Mouse (Mus musculus): Measurements from ENCODE around the gene Snupn. TPM values are rescaled to one million over a fixed set of nuclear protein-coding genes. Genes with fewer than 3 reads are reported as not detected.

Gene Snupn
- total RNA-seq, 2 experiments from 2014 or later: 13.5 to 16.3 TPM

DNA sequence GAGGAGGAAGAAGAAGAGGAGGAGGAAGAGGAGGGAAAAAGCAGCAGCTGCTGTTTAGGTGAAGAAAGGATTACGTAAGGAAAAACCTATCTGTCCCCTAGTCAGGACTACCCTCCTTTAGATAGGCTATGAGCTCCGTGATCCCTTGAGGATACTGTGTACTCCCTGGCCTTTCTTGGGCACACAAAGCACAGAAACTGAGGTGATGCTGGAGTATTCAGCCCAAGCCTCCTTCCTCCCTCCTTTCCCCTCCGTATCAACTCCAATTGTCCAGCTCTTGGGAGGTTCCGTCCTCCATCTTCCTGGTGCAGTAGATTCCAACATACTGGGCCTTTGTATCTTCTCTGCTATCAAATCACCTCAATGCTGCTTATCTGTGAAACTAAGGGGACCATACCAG, 27.9 kb upstream of the Snupn start:
- DNase-seq (ENCODE audit: extremely low spot score in 1 of 2, low spot score in 2 of 2): no peak
- intact Hi-C loops (cut with DNase I): no loop called here
- no peak overlapping the region for H3K4me3 ChIP-seq
- H3K27ac ChIP-seq: no peak overlapping the region
- TF ChIP-seq CTCF (IDR thresholded peaks at IDR 0.05): no peak

GRCm38 (mm10) chr9:56923841-56924650, 26.6 kb upstream of the Snupn start:
- Histone ChIP-seq H3K27ac (peak overlapping the region; percentile 68), H3K4me3 (peak overlapping the region; percentile 27)
- TF ChIP-seq CTCF (IDR thresholded peaks at IDR 0.05): no peak
- intact Hi-C loops (cut with DNase I): no loop called here
- DNase-seq (ENCODE audit: extremely low spot score in 1 of 2, low spot score in 2 of 2): no peak

DNA sequence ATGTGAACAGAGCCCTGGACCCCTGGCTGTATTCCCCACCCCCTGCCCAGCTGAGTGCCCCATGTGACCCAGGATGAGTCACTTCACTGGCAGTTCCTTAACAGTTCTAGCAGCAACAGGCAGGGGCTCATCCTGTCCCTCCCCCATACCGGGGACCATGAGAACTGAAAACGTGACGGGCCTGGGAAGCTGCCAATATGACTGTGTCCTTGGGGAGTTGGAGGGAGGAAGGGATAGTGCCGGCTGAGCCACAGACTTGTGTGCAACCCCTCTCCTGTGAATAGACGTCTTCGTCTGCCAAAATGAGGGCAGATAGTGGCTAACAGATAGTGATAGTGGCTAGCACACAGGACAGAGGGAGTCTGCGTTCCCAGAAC, 26.0 kb upstream of the Snupn start:
- peak overlapping the region; percentile 27; the same call in 1 of the 2 replicates for H3K4me3 ChIP-seq
- DNase-seq (ENCODE audit: extremely low spot score in 1 of 2, low spot score in 2 of 2): peak; percentile 27 to 43
- no peak overlapping the region; the same call in 1 of the 2 replicates for H3K27ac ChIP-seq
- no peak; the same call in 1 of the 2 replicates for TF ChIP-seq CTCF (IDR thresholded peaks at IDR 0.05)
- intact Hi-C loops (cut with DNase I): no loop called here

DNA sequence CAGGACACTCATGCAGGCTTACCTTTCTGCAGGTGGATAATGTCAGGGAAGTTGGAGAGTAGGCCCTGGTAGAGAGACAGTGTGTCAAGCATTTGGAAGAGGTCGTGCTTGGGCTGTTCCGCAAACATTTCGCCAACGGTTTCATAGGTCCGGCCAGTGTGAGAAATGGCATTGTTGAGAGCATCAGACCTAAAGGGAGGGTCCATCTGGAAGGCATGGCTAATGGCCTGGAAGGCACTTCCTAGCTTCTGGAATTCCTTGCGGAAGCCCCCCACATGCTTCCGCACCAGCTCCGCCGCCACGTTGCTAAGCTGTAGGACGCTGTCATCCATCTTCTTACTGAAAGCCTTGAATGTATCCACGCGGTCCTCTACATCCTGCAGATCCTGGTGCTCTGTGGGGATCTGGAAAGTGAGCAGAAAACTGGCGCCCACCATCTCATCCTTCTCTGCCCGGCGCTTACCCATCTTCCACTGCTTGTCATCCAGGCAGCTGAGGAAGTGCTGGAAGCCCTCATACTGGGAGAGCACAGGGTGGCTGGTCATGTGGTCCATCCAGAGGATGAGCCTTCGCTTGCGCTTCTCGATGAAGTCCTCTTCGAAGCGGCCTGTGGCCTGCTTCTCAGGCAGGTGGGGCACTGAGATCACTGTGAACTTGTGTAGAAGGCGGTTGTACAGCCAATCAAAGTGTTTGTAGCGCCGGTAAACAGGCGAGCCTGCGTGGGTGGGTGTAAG, 25.2 kb upstream of the Snupn start:
- Histone ChIP-seq H3K4me3 (peak overlapping the region; percentile 27), H3K27ac (peak overlapping the region; percentile 15; the same call in 1 of the 2 replicates)
- DNase-seq (ENCODE audit: extremely low spot score in 1 of 2, low spot score in 2 of 2): no peak
- intact Hi-C loops (cut with DNase I): no loop called here
- no peak for TF ChIP-seq CTCF (IDR thresholded peaks at IDR 0.05)

DNA sequence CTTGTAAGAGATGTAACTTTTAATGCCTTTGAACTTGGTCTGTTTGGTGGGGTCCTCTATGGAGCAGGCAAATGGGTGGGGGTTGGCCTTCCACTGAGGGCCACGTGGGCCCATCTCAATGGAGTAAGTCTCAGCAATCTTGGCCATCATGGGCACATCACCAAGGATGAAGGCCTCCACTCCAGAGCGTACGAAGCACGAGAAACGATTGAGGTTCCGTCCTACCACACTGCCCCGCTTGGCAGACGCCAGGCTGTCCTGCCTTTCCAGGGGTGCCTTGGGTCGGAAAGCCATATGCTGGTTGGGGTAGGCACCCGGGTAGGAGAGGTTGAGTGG, 24.7 kb upstream of the Snupn start:
- intact Hi-C loops (cut with DNase I): no loop called here
- H3K27ac ChIP-seq: peak overlapping the region; percentile 15; the same call in 1 of the 2 replicates

DNA sequence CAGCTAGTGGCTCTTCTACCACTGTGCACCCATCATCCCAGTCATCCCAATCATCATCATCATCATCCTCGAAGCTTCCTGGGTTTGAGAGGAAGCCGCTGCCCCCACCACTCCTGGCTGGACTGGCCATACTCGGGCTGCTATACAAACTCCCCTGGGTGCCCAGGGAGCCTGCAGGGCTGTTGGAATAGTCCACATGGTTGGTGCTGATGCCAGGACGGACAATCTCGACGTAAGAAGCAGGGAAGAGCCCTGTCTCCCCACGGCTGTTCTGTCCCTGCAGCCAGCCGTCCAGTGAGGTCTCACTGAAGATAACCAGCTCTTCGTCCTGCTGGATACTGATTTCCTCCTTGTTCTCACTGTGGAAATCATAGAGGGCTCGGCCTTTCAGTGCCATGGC, 24.3 kb upstream of the Snupn start:
- no peak for DNase-seq (ENCODE audit: extremely low spot score in 1 of 2, low spot score in 2 of 2)
- intact Hi-C loops (cut with DNase I): no loop called here
- peak overlapping the region; percentile 65; the same call in 1 of the 2 replicates for H3K4me3 ChIP-seq
- H3K27ac ChIP-seq: peak overlapping the region; percentile 80; the same call in 1 of the 2 replicates
- TF ChIP-seq CTCF (IDR thresholded peaks at IDR 0.05): no peak

More for the DNA sequence above, 24.7 kb upstream of the Snupn start:
- no peak for DNase-seq (ENCODE audit: extremely low spot score in 1 of 2, low spot score in 2 of 2)
- no peak for TF ChIP-seq CTCF (IDR thresholded peaks at IDR 0.05)
- no peak overlapping the region; the same call in 1 of the 2 replicates for H3K4me3 ChIP-seq

DNA sequence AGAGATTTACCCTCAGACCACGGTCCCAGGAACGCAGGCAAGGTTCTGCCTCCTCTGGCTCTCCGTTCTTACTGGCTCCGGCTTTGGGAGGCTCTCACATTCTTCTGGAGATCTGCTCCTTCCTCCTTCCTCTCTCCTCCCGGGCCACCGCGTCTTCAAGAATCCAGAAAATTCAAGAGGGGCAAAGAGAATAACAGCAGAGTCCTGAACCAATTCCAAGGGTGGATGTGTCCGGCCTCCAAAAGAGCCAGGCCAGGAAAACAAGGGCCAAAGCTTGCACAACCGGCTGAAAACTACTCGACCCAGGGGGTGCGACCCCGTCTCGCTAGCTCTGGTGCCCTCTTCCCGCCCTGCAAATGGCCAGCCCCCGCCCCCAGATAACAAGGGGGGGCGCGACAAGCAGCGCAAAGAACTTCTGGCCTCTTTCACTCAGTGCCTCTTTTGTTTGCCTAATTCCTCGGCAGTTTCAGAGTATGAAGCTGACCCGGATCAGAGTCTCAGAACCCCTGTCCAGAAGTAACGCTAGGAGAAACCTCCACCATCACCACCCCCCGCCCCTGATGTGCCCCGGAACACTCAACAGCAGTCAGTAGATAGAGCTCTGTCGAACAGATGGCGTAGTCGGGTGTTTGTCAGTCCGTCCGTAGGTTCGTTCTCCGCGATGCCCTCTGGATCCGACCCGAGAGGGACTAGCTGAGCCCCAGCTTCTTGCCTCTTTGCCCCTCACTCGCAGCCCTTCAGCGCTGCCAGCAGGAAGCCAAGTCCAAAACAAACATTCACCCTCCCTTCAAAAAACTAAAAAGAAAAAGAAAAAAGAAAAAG, 23.3 kb upstream of the Snupn start:
- peak overlapping the region; percentile 80 for H3K27ac ChIP-seq
- H3K4me3 ChIP-seq: peak overlapping the region; percentile 65
- DNase-seq (ENCODE audit: extremely low spot score in 1 of 2, low spot score in 2 of 2): peak in 1 of 2 experiments; percentile 18
- TF ChIP-seq CTCF (IDR thresholded peaks at IDR 0.05): no peak
- intact Hi-C loops (cut with DNase I): loop anchor here (1.0 kb wide), 2 partner anchors 36 to 204 kb away; no protein-coding TSS in a partner anchor

- TF ChIP-seq CTCF (IDR thresholded peaks at IDR 0.05): peak; percentile 80
- Histone ChIP-seq H3K4me3 (peak within 1 kb of the TSS; percentile 65), H3K27ac (peak within 1 kb of the TSS; percentile 80)
- intact Hi-C loops (cut with DNase I): loop anchor here (1.0 kb wide), 2 partner anchors 37 to 203 kb away; no protein-coding TSS in a partner anchor
- peak; percentile 86 to 91 for DNase-seq (ENCODE audit: extremely low spot score in 1 of 2, low spot score in 2 of 2)
These were observed 22.5 kb upstream of the Snupn start, which contains the start of gene Snx33 for GRCm38 (mm10) chr9:56928041-56928811. Snx33 (minus strand) TSS chr9:56928371.

GRCm38 (mm10) chr9:56929496-56929895, 21.2 kb upstream of the Snupn start:
- DNase-seq (ENCODE audit: extremely low spot score in 1 of 2, low spot score in 2 of 2): no peak
- intact Hi-C loops (cut with DNase I): no loop called here
- no peak overlapping the region for H3K4me3 ChIP-seq
- H3K27ac ChIP-seq: no peak overlapping the region
- no peak for TF ChIP-seq CTCF (IDR thresholded peaks at IDR 0.05)

- TF ChIP-seq CTCF (IDR thresholded peaks at IDR 0.05): no peak
- intact Hi-C loops (cut with DNase I): no loop called here
- no peak for DNase-seq (ENCODE audit: extremely low spot score in 1 of 2, low spot score in 2 of 2)
- H3K4me3 ChIP-seq: no peak overlapping the region
- no peak overlapping the region for H3K27ac ChIP-seq
These were observed 20.1 kb upstream of the Snupn start for GRCm38 (mm10) chr9:56930556-56930955.

DNA sequence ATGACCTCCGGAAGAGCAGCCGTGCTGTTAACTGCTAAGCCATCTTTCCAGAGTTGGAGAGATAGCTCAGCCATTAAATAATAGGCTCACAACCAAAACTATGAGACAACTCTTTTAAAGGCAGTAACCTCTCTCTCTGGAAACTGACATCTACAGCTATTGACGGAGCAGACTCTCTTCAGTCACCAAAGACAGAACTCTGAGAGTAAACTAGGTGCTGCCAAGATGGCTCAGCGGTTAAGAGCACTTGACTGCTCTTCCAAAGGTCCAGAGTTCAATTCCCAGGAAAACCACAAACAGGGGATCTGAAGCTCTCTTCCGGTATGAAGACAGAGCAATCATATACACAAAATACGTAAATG, 13.8 kb upstream of the Snupn start:
- intact Hi-C loops (cut with DNase I): loop anchor here (5.0 kb wide), 1 partner anchor 140 kb away; no protein-coding TSS in a partner anchor
- TF ChIP-seq CTCF (IDR thresholded peaks at IDR 0.05): no peak
- H3K27ac ChIP-seq: peak overlapping the region; percentile 41; the same call in 1 of the 2 replicates
- peak overlapping the region; percentile 95 for H3K4me3 ChIP-seq
- DNase-seq (ENCODE audit: extremely low spot score in 1 of 2, low spot score in 2 of 2): no peak
